Mouse (Mus musculus) regulatory T cell (primary cell): Measurements from ENCODE around the gene Tspyl3.

Source experiments
- in situ Hi-C: fragments of 300-600 bp; cut with MboI, MseI; formaldehyde crosslinking; loops from one replicate; pipeline ENCODE4 v1.15.1; 2025; ENCODE audit warnings: high pct_unique_total_duplicates

Tspyl3 gene

DNA sequence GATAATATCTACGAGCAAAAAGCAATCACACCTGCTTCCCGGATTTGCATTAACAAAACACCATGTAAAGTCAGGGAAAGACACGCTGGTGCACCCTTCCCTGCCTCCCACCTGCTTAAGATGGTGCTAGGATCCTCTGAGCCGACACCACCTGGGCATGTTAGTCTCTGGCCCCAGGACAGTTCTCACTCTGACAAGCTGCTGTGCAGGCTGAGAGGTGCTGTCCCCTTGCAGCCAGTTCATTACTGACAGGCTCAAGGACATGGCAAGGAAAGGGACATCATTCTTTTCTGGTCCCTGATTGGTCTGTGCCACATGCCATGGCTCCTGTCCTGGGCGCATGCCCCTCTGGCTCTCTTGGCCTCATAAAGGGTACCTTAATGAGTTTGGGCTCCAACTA is 3.3 kb upstream of the Tspyl3 start:
- in situ Hi-C loops: loop anchor here (25.0 kb wide), 1 partner anchor 1809 kb away; no protein-coding TSS in a partner anchor

DNA sequence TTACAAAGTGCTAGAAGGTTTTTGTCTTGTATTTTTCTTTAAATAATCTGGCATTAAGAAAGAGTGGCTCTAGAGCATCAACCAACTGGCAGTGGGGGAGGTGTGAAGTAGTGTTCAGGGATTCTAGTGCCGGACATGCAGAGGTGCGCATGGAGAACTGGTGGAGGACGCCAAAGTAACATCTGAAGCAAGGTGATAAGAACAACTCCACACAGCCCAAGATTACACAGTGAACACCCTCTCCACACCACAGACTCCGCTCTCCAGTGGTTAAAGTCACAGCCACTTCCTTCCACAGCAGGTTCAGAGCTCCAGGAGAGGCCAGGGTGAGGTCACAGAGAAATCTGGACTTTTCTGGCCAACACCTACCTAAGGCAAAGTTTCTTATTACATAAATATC is 2.7 kb upstream of the Tspyl3 start:
- in situ Hi-C loops: loop anchor here (25.0 kb wide), 1 partner anchor 1809 kb away; no protein-coding TSS in a partner anchor

DNA sequence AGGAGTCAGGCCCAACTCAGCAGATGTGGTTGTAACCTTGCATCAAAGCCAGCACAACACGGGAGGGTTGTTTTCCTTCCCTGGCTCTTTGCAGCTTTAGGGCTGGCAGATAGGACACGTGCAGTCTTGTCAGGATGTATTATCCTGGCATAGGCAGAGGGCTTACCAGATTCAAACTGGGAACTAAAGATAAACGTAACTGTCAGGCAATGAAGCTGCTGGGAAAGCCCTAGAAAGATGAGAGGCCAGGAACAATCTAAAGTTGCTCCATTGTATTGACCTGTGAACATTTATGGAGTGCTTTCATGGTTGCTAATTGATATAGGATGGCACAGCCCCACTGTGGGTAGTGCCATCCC is 333 bp upstream of the Tspyl3 start:
- in situ Hi-C loops: loop anchor here (25.0 kb wide), 1 partner anchor 1812 kb away; no protein-coding TSS in a partner anchor

DNA sequence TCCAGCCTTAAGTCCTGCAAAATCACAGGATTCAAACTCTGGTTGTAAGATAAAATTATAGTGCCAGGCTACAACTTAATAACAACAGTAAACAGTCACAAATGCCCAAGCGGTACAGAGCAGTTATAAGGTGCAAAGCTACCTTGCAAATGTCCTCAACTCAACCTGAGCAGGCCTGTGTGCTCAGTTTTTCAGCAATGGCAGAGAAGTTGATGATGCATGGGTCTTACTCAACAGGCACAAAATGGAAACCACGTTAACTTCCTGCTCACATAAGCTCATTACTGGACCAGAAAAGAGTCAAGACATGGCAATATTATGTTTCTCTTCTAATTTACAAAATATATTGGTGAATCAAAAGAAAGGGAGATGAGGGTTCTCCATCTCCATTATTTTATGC is 2.7 kb downstream of the Tspyl3 start:
- in situ Hi-C loops: no loop called here

DNA sequence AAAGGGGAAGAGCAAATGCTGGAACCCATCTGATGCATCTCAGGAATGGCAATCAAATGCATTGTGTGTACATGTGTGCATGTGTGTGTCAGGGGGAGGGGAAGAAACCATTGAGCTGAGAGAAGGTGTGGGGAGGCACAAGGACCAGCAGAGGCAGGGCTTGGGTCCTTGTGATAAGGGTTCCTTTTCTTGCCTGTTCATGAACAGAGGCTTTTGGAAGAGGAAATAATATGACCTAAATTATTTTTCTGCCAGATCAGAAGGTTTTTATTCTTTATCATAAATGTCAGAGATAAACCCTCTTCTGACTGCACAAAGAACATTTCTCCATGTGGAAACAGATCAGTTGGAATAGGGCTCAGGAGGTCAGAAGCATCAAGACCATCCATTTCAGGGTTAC is 3.1 kb downstream of the Tspyl3 start:
- in situ Hi-C loops: no loop called here

DNA sequence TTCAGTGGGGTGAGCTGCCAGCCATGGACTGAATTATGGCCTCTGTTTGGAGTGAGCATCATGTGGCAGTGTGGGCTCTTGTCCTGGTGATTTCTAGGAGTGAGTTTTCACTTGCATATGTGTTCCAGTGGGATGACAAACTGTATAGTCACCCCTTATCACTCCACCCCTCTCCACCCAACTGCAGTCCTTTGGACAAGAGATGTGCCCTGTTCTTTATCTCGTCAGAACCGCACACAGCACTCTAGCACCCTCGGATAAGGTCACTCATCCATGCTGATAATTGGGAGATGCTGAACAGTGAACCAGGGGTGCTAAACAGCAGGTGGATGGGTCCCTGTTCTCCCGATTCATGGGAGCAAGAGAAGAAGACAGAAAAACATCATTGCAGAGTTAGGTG is 3.6 kb downstream of the Tspyl3 start:
- in situ Hi-C loops: no loop called here

DNA sequence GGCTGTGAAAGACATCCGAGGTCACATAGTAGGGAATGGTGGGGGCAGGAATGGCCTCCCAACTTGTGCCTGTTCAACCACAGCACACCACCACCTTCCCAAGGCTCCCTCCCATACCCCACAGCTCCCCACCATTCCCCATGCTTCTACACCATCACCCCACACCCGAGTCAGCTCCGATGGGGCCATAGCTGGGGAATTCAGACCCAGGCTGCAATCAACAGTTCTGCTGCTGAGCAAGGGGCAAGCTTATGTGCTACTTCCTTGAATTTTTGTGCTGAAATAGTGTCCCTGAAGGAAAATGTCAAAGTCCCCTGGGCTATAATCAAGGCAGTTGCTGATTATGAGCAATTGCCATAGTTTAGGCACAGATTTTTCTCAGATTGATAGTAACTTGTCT is 6.7 kb downstream of the Tspyl3 start:
- in situ Hi-C loops: no loop called here

DNA sequence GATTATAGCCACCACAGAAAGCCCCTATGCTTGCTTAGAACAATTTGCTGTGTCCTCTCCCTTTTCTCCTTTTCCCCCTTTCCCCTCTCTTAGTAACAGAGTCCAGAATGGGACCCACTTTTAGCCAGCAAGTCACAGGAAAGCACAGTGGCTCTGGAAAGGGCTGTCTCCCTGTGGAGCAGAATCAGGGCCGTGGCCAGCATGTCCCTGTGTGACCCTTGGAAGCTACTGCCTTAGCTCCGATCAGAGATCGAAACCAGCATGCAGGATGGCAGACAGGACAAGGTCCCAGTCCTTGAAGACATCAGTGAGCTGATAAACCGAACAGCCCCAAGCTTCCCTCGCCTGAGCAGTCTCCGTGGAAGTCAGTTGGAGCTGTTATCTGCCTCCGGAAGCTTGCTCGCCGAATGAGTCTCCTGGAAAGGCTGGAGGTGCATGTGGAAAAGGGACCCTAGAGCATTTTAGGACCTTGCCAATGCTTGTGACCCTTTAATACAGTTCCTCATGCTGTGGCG is 7.4 kb downstream of the Tspyl3 start:
- in situ Hi-C loops: no loop called here

DNA sequence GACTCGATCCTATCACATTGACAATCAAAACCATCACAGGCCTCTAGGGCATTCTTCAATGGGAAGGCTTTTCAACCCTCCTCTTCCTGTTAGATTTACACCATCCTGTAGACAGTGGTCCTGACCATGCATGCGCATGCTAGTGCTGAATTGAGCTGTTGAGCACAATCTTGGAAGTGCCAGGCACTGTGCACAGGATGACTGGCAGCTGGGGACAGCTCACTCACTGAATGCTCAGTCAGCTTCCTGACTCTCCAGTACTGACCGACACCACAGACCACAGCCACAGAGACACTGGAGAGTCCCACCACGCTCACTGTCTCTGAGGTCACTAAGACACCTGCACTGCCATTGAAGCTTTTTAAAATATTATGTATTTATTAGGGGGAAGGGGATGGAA is 9.8 kb downstream of the Tspyl3 start:
- in situ Hi-C loops: no loop called here

DNA sequence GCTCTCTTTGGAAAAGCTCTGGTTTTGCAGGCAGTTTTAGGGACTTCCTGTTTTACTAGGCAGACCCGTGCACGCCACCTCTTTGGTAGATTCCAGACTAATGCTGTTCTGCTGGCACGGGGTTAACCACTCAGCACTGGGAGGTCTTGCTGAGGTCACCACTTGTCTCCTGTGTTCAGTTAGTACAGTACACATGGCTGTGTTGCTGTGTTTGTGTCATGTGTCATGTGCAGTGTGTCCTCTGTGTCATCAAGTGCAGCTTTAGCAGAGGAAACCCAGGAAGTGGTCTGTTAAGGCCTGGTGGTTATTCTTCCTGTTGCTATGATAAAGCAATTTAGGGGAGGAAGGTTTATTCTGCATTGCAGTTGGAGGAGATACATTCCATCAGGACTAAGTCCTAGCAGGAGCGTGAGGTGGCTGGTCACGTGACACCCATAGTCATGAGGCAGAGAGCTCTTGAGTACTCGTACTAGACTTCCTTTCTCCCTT is 10.4 kb downstream of the Tspyl3 start:
- in situ Hi-C loops: no loop called here

DNA sequence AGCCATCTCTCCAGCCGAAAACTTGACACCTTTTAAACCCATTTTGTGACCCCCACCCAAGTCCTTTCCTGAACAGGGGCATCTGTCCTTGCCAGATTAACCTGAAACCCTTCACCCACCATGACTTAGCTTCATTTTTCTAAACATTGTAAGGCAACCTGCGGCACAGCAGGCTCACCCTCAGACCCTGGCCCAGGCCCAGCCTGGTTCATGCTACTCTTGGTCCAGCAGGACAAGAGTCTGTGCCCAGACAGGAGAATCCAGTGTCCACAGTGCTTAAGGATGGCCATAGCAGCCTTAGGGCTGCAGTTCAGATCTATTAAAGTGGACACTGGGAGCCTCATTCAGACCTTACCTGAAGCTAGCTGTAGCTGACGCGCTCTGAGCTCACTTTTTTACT is 11.9 kb downstream of the Tspyl3 start:
- in situ Hi-C loops: no loop called here

DNA sequence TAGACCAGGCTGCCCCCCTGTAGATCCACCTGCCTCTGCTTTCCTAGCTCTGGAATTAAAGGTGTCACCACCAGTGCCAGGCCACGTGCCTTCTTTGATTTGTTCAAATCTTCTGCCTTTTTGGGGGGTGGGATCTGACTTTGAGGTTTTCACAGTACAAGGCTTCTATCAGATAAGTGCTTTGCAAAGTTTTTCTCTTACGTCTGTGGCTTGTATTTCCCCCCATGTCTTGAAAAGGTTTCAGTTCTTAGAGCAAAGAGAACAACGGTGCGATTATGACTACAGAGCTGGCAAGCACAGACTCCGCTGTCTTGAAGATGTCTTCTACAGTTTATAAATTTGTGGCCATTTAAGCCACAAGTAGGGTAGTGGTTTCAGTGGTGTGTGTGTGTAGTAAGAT is 13.8 kb downstream of the Tspyl3 start:
- in situ Hi-C loops: no loop called here

DNA sequence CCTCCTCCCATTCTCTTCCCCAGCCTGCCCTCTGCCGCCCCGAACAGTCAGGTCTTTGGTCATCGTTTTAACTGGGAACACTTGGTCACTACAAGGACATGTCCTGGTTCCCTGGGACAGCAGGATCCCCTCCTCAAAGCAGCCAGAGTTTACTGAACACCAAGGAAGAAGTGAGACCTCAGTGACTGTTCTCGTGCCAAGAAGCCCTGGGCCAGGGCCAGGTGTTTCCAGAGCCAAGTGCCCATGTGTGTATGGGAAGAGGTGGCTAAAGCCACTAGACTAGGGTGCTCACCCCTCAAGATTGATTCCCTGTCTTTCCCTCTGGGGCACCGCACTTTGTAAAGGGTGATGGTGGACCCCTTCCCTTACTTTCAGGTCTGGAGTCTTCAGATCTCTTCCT is 16.0 kb downstream of the Tspyl3 start:
- in situ Hi-C loops: no loop called here

DNA sequence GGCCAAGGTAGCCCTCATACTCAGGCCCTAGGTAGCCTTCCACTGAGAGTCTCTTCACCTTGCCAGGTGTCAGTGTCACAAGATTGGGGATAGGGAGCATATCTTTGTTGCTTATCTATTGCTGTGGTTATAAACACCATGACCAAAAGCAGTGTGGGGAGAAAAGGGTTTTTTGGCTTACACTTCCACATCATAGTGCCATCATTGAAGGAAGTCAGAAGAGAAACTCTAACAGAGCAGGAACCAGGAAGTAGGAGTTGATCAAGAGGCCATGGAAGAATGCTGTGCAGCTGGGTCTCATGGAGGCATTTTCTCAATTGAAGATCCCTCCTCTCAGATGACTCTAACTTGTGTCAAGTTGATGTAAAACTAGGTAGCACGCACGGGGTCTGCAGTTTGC is 17.1 kb downstream of the Tspyl3 start:
- in situ Hi-C loops: no loop called here

DNA sequence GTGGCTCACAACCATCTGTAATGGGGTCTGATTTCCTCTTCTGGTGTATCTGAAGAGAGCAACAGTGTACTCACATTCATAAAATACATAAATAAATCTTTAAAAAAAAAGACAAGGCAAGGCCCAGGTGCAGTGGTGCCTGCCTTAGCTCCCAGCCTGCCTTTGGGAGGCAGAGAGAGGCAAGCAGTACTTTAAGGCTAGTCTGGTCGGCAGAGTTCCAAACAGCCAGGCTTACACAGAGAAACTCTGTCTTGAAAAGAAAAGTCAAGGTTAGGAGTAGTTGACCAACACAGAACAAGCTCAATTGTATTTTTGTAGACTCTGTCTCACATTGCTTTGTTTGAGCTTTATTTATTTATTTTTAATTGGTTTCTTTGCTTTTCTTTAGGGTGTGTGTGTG is 22.5 kb downstream of the Tspyl3 start:
- in situ Hi-C loops: no loop called here

DNA sequence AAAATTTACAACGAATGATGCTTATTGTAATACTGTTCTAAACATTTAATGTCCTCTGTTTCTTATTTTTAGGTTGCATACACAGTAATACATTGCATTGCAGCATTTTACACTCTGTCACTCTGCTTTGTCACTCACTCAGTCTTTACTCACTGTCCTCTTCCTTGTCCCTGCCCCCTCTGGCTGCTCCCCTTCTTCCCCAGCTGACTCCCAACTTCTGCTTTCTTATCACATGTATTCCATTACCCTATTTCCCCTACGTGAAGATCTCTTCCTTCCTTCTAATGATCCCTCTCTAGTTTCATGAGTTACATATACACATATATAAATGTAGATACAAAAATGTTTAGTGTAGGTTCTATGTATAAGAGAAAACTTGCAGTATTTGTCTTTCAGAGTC is 26.1 kb downstream of the Tspyl3 start:
- in situ Hi-C loops: no loop called here

DNA sequence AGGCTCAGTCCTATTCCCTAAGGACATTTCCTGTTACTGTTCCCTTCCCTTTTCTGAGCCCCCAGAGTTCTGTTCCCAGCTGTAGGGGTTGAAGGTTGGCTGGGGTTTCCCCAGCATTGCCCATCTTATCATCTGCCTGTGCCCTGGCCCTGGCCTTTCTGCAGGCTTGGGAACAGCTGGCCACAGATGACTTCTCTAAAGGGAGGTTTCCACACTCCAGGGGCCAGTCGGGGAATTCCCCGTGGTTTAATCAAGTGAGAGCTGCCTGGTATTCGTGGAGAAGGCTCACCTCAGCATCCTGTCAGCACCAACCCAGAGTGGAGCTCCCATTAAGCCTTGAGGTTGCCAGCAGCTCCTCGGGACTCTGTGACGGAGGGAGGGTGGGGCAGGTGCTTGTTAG is 26.8 kb downstream of the Tspyl3 start:
- in situ Hi-C loops: no loop called here

DNA sequence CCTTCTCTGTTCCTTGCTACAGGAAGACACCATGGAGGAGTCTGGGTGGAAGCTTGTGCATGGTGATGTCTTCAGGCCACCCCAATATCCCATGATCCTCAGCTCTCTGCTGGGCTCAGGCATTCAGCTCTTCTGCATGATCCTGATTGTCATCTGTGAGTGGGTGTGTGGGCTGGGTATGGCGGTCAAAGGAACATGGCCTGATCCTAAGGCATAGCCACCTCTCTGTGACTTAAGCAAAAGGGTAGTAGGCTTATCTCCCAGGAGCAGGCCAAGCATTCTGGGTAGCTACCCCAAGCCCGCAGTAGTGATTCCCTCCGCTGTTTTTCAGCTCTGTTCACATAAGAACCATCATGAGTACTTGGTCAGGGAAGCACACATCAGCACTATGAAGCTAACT is 31.0 kb downstream of the Tspyl3 start:
- in situ Hi-C loops: no loop called here

DNA sequence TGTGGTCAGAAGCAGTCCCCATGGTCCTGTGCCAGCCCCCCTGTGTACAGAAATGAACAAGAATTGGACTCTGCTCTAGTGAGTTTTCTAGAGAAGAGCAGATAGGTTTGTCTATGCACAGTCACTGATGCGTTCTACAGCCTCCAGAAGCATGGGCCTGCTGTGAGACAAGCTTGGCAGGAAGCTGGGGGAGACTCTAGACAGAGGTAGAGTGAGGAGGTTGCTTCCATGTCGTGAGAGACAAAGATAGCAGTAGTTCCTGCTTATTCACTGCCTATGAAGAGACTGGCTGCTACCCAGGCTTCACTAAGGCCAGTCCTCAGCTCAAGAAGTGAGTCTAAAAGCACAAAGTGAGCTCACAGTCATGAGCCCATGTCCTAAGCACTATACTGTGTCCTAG is 34.0 kb downstream of the Tspyl3 start:
- in situ Hi-C loops: no loop called here

DNA sequence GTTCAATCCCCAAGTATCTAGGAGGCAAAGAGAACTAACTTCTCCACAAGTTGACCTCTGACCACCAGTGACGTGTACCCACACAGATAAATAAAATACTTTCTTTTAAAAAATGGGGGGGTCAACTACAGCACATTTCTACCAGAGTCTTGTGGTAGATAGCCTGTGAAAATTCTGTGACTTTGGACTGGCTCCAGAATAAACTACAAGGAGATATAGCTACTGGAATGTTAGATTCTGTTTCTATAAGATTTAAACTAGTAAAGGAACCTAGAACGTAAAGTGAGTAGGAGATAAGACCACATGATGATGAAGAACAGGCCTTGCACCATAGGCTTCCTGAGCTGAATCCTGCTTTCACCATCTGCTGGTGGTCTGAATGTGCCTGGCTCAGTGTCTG is 37.4 kb downstream of the Tspyl3 start:
- in situ Hi-C loops: no loop called here

DNA sequence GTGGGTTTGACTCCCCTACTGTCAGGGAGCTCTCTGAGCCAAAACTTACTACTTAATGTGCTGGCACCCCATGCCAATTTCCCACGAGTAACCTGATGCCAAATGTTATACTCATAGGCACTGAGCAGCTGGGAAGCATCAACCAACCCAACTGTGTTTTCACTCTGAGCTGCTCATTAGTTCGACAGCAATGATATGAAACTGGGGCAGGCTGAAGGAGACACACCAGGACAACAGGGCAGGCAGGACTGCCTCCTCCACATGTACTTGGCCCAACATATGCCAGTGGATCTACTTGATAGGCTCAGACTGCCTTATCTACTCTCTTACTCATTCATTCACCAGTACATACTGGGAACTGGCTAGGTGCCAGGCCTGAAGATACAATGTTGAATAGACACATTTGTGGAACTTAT is 39.1 kb downstream of the Tspyl3 start:
- in situ Hi-C loops: no loop called here

DNA sequence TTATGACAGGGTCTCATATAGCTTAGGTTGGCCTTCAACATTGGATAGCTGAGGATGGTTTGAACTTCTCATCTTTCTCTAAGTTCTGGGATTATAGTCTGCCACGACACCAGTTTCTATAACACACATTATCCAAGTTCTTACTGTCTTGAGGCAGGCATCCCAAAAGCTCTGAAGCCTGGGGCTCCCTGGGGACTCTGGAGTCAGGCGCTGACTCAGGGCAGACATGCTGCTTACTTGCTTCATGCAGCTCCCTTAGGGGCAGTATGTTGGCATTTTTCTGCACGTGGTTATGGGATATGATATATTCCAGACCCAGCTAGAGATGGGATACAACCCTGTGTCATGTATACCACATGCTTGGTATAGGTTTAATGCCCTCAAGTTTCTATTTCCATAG is 45.3 kb downstream of the Tspyl3 start:
- in situ Hi-C loops: no loop called here

DNA sequence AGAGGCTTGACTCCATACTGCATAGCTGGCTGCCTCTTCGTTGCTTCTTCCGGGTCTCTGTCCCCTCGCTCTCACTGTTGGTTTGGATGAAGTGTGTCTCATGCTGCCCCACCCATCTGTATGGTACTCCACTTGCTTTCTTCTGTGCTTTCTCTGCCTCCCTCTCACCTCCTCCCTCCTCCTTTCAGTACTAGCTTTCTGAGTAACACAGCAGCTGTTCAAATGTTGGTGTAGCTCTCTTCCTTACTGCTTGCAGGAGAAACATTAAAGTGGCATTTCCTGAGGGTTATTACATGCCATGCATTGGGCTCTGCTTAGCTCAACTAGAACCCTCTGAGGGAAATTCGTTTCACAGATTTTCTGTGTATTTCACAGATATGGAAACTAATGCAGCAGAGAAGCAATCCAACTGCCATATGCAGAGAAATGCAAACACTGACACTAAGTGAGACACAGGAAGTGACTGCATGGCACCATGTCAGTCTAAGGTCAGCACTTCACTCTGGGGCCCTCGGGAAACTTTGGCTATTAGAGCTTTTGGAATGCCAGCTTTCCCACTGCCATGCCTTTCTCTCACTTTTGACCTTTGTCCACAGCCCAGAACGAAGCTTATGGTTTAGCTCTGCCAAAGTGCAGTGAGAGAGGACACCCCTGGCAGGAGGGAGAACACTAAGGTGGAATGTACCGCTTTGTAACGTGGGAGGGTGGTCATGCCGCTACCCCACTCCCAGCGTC is 45.9 kb downstream of the Tspyl3 start:
- in situ Hi-C loops: no loop called here

DNA sequence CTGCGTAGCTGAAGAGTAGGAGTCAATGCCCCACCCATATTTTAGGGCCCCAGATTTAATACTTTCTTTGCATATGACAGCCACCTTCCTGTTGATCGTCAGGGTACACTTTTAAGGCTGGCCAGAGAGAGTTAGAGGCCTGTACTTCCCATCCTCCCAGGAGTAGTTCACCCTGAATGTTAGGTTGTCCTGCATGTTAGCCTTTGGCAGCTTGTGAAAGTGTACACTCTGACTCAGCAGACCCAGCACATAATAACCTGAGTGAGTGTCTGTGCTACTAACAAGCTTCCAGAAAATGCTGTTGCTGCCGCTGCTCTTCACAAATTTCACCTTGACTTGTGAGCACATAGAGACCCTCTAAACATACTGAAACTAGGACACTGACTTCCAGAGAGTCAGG is 48.1 kb downstream of the Tspyl3 start:
- in situ Hi-C loops: no loop called here
